ENCODE assay signal across 8 mouse cellular contexts in genomic region chr13:110280563-110281144, GRCm38 (mm10). TPM values are rescaled to one million over a fixed set of nuclear protein-coding genes. Genes with fewer than 3 reads are reported as not detected.
DNase-seq lines count a peak whose midpoint lies in the region; ATAC-seq lines count a peak whose summit lies in the region.

Gene Rab3c (minus strand): TSS chr13:110280996.

- 0 out of 2 replicates have a peak, but pooled peaks cover 3% of the 10 kb centered on the region for H3K4me1 ChIP-seq in liver, embryonic 11.5 days (replicated peaks; ENCODE audit: control insufficient read depth, insufficient read depth, low read length)
- H3K4me1 ChIP-seq in hindbrain, embryonic 15.5 days (replicated peaks), result peaks cover 10% of the 10 kb centered on the region; the same call in 1 of the 2 replicates
- no peaks in the 10 kb centered on the region; the same call in 1 of the 2 replicates for H3K4me1 ChIP-seq in liver, embryonic 16.5 days (ENCODE audit: control insufficient read depth, low read depth, low read length)
- no peaks in the 10 kb centered on the region for H3K4me1 ChIP-seq in neural tube, embryonic 14.5 days (ENCODE audit: control insufficient read depth, insufficient read depth, low read length)

- peak within 1 kb of the TSS; percentile 49 for H3K4me3 ChIP-seq in liver, embryonic 11.5 days (ENCODE audit: low read depth, low read length)
- H3K4me3 ChIP-seq in hindbrain, embryonic 15.5 days, result peak within 1 kb of the TSS; percentile 75
- peak within 1 kb of the TSS; percentile 38 for H3K4me3 ChIP-seq in liver, embryonic 16.5 days (ENCODE audit: low read depth, low read length)
- peak within 1 kb of the TSS; percentile 52 for H3K4me3 ChIP-seq in neural tube, embryonic 14.5 days (ENCODE audit: low read depth, low read length)

- WGBS in liver, embryonic 11.5 days, result 4% methylated on average over 20 of the region's 20 CpGs
- WGBS in hindbrain, embryonic 15.5 days, result under 1% methylated on average over 20 of the region's 20 CpGs
- 2% methylated on average over 20 of the region's 20 CpGs for WGBS in liver, embryonic 16.5 days (ENCODE audit: insufficient replicate concordance)
- under 1% methylated on average over 20 of the region's 20 CpGs for WGBS in neural tube, embryonic 14.5 days

- H3K27me3 ChIP-seq in liver, embryonic 11.5 days (replicated peaks; ENCODE audit: control insufficient read depth, insufficient read depth, low read length), result 0 out of 2 replicates have a peak, but pooled peaks cover 4% of the 10 kb centered on the region
- no peaks in the 10 kb centered on the region for H3K27me3 ChIP-seq in hindbrain, embryonic 15.5 days
- peaks cover 18% of the 10 kb centered on the region for H3K27me3 ChIP-seq in liver, embryonic 16.5 days (ENCODE audit: control insufficient read depth, insufficient read depth, low read depth, low read length)
- H3K27me3 ChIP-seq in neural tube, embryonic 14.5 days (ENCODE audit: control insufficient read depth, insufficient read depth, low read length), result no peaks in the 10 kb centered on the region

- no peak for ATAC-seq in liver, embryonic 11.5 days (replicated peaks; ENCODE audit: low FRiP score)
- ATAC-seq in hindbrain, embryonic 15.5 days (ENCODE audit: low FRiP score, low read depth), result peak; percentile 54
- ATAC-seq in liver, embryonic 16.5 days (ENCODE audit: low read depth), result no peak
- ATAC-seq in neural tube, embryonic 14.5 days (ENCODE audit: low read depth), result peak; percentile 70

- H3K27ac ChIP-seq in liver, embryonic 11.5 days (ENCODE audit: low read depth, low read length), result no peak within 1 kb of the TSS
- H3K27ac ChIP-seq in hindbrain, embryonic 15.5 days (replicated peaks), result peak within 1 kb of the TSS; percentile 93
- no peak within 1 kb of the TSS for H3K27ac ChIP-seq in liver, embryonic 16.5 days (ENCODE audit: low read length)
- H3K27ac ChIP-seq in neural tube, embryonic 14.5 days (ENCODE audit: low read depth, low read length), result peak within 1 kb of the TSS; percentile 89

- no peaks in the 10 kb centered on the region for H3K9me3 ChIP-seq in liver, embryonic 11.5 days (ENCODE audit: control insufficient read depth, low read length)
- no peaks in the 10 kb centered on the region for H3K9me3 ChIP-seq in hindbrain, embryonic 15.5 days
- no peaks in the 10 kb centered on the region for H3K9me3 ChIP-seq in liver, embryonic 16.5 days (replicated peaks; ENCODE audit: control insufficient read depth, low read length)
- no peaks in the 10 kb centered on the region for H3K9me3 ChIP-seq in neural tube, embryonic 14.5 days (ENCODE audit: control insufficient read depth, low read length)

- no peak within 1 kb of the TSS for H3K9ac ChIP-seq in liver, embryonic 11.5 days (ENCODE audit: low read depth, low read length)
- peak within 1 kb of the TSS; percentile 72 for H3K9ac ChIP-seq in hindbrain, embryonic 15.5 days
- H3K9ac ChIP-seq in liver, embryonic 16.5 days (ENCODE audit: low read depth, low read length), result no peak within 1 kb of the TSS
- H3K9ac ChIP-seq in neural tube, embryonic 14.5 days (replicated peaks; ENCODE audit: low read depth, low read length), result peak within 1 kb of the TSS; percentile 70

- peak; percentile 31 for DNase-seq in liver, embryonic 11.5 days (ENCODE audit: low spot score)
- no peak for DNase-seq in liver
- peak; percentile 27 to 28 for DNase-seq in cerebellum, postnatal 4 days (ENCODE audit: low spot score in 2 of 2)
- no peak for DNase-seq in thymus, postnatal 14 days
- DNase-seq in ovary, postnatal 14 days (ENCODE audit: low spot score), result no peak

- no peaks in the 10 kb centered on the region for H3K36me3 ChIP-seq in liver, embryonic 11.5 days (ENCODE audit: control insufficient read depth, insufficient read depth, low read length)
- H3K36me3 ChIP-seq in hindbrain, embryonic 15.5 days, result 0 out of 2 replicates have a peak, but pooled peaks cover 4% of the 10 kb centered on the region
- no peaks in the 10 kb centered on the region for H3K36me3 ChIP-seq in liver, embryonic 16.5 days (ENCODE audit: control insufficient read depth, insufficient read depth)
- no peaks in the 10 kb centered on the region for H3K36me3 ChIP-seq in neural tube, embryonic 14.5 days (ENCODE audit: control insufficient read depth, insufficient read depth, low read length)

- H3K4me2 ChIP-seq in liver, embryonic 11.5 days, result peak within 1 kb of the TSS; percentile 79
- H3K4me2 ChIP-seq in hindbrain, embryonic 15.5 days, result peak within 1 kb of the TSS; percentile 72
- peak within 1 kb of the TSS; percentile 55 for H3K4me2 ChIP-seq in liver, embryonic 16.5 days (ENCODE audit: low read depth, low read length)
- H3K4me2 ChIP-seq in neural tube, embryonic 14.5 days (ENCODE audit: low read depth, low read length), result peak within 1 kb of the TSS; percentile 66

RNA-seq across cellular contexts. Expression of gene Rab3c, which starts in this region (rescaled TPM):
- 0.41 and 0.84 TPM in 2 replicates for polyA plus RNA-seq in liver, embryonic 11.5 days (2014; fragmentation: Nextera tagmentation; extraction: Ambion mirVana)
- polyA plus RNA-seq in hindbrain, embryonic 15.5 days (2015; fragmentation: Nextera tagmentation; extraction: Ambion mirVana), result 198 and 205 TPM in 2 replicates
- polyA plus RNA-seq in liver, embryonic 16.5 days (2015; fragmentation: Nextera tagmentation; extraction: Ambion mirVana), result 0.08 TPM in 1 of 2 replicates, not detected in the other
- 211 and 214 TPM in 2 replicates for polyA plus RNA-seq in neural tube, embryonic 14.5 days (2014; fragmentation: Nextera tagmentation; extraction: Ambion mirVana)

Comparison
In these comparisons a context has a peak if more than half of its experiments do, and no peak if none do; other contexts are left out.
1. RNA of gene Rab3c (polyA plus RNA-seq): 211 to 214 TPM in neural tube, embryonic 14.5 days and 198 to 205 TPM in hindbrain, embryonic 15.5 days; 0.41 to 0.84 TPM in liver, embryonic 11.5 days and 0.08 TPM in liver, embryonic 16.5 days; every median in the first group is over 100 times any median in the second.
2. Peak in DNase-seq, H3K4me3 ChIP-seq and H3K4me2 ChIP-seq in liver, embryonic 11.5 days; RNA of the gene not detected or under 1 TPM.
3. ATAC-seq: peak in hindbrain, embryonic 15.5 days (single experiment) and neural tube, embryonic 14.5 days (single experiment); none in liver, embryonic 11.5 days (single experiment) and liver, embryonic 16.5 days (single experiment).
4. DNase-seq: peak in cerebellum, postnatal 4 days (2 of 2); none in liver (single experiment), thymus, postnatal 14 days (single experiment) and ovary, postnatal 14 days (single experiment).
5. H3K27ac ChIP-seq: peak in hindbrain, embryonic 15.5 days (single experiment) and neural tube, embryonic 14.5 days (single experiment); none in liver, embryonic 11.5 days (single experiment) and liver, embryonic 16.5 days (single experiment).
6. H3K9ac ChIP-seq: peak in hindbrain, embryonic 15.5 days (single experiment) and neural tube, embryonic 14.5 days (single experiment); none in liver, embryonic 11.5 days (single experiment) and liver, embryonic 16.5 days (single experiment).
7. Peak in every context shown above with its lines, with median percentiles within 50 percentile points of each other: H3K4me2 ChIP-seq and H3K4me3 ChIP-seq.